Mouse (Mus musculus): ENCODE measurements around the gene Osbpl9.

- no peak for TF ChIP-seq POLR2A (IDR thresholded peaks at IDR 0.05; ENCODE audit: low read depth, low read length)
- TF ChIP-seq CTCF (IDR thresholded peaks at IDR 0.05; ENCODE audit: extremely low read depth, insufficient read depth, insufficient read length, insufficient replicate concordance) = no peak
These were observed 96.8 kb downstream of the Osbpl9 start for GRCm38 (mm10) chr4:109105254-109105653.

All from spleen, adult 2 months (tissue).